Mouse (Mus musculus) ovary, postnatal 36 days (tissue): ENCODE measurements around the gene Gns.

Source experiments
- DNase-seq: peaks from one replicate; pipeline ENCODE4 v3.0.0; 2022; ENCODE audit warnings: low spot score, mixed read lengths

The Gns gene

GRCm38 (mm10) chr10:121365781-121366272, 937 bp downstream of the Gns start:
- no peak for DNase-seq

GRCm38 (mm10) chr10:121367271-121367670, 2.4 kb downstream of the Gns start:
- no peak for DNase-seq

DNA sequence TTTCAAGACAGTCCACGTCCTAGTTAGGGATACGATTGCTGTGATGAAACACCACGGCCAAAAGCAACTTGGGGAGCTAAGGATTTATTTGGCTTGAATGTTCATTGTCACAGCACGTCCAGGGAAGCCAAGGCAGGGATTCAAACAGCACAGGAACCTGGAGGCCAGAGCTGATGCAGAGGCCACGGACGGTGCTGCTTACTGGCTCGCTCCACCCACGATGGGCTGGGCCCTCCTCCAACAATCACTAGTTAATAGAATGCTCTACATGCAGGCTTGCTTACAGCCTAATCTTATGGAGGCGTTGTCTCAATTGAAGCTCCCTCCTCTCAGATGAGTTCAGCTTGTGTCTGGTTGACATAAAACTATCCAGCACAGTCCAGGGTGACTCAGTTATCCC, 2.9 kb downstream of the Gns start:
- no peak for DNase-seq

GRCm38 (mm10) chr10:121368783-121369465, 4.0 kb downstream of the Gns start:
- no peak for DNase-seq

GRCm38 (mm10) chr10:121370777-121371176, 5.9 kb downstream of the Gns start:
- peak; percentile 2 for DNase-seq

GRCm38 (mm10) chr10:121374013-121374412, 9.1 kb downstream of the Gns start:
- DNase-seq, result no peak

- DNase-seq, result no peak
Observed at GRCm38 (mm10) chr10:121374693-121375620, 10.1 kb downstream of the Gns start.

GRCm38 (mm10) chr10:121375649-121376493, 11.0 kb downstream of the Gns start:
- DNase-seq, result no peak

GRCm38 (mm10) chr10:121376530-121377271, 11.8 kb downstream of the Gns start:
- DNase-seq, result no peak

GRCm38 (mm10) chr10:121379387-121379786, 14.5 kb downstream of the Gns start:
- no peak for DNase-seq

- DNase-seq, result no peak
Observed at GRCm38 (mm10) chr10:121381280-121381679, 16.4 kb downstream of the Gns start.

GRCm38 (mm10) chr10:121384710-121385109, 19.8 kb downstream of the Gns start:
- no peak for DNase-seq

- no peak for DNase-seq
Observed at GRCm38 (mm10) chr10:121385695-121386094, 20.8 kb downstream of the Gns start.

GRCm38 (mm10) chr10:121386347-121386746, 21.5 kb downstream of the Gns start:
- no peak for DNase-seq

- DNase-seq, result no peak
Observed at GRCm38 (mm10) chr10:121390602-121391001, 25.7 kb downstream of the Gns start.

DNA sequence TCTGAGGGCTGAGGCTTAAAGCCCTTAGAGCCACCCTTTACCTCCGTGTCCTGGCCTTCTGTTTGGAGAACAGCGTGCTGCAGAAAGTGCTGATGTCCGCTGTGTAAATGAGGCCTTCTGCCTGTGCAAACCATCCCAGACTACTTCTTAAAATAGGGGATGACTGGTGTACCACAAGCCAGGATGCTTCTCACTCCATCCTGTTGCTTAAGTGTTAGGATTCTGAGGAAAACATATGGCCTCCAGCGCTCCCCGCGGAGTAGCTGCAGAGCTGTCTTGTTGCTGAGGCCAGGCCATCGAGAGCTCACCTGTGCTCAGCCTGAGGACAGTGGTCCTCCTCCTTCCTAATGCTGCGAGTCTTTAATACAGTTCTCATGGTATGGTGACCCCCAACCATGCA, 27.0 kb downstream of the Gns start:
- no peak for DNase-seq

GRCm38 (mm10) chr10:121394270-121394669, 29.4 kb downstream of the Gns start:
- no peak for DNase-seq

DNA sequence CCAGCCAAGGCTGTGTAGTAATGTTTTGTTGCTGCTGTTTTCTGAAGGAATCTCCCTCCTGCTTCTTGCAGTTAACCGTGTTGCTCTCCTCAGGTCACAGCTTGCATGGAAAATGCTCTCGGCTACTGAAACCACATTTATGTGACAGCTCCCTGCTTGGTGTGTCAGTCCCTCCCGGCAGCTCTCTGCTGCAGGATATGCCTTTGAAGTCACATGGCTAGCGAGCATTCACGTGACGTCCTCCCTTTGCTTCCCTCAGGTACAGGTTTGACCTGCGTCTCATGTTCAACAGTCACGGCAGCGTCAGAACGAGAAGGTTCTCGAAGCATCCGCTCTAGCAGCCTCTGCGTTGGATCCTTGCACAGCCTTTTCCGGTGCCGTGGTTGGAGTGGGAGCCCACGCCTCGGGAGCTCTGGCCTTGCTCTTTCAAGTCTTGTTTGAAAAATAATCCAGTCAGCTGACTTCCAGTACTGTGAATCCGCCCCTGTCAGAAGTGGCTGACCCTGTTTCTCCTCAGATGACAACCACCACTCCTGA, 30.0 kb downstream of the Gns start:
- DNase-seq, result no peak

- no peak for DNase-seq
Observed at GRCm38 (mm10) chr10:121395542-121396176, 30.8 kb downstream of the Gns start.

DNA sequence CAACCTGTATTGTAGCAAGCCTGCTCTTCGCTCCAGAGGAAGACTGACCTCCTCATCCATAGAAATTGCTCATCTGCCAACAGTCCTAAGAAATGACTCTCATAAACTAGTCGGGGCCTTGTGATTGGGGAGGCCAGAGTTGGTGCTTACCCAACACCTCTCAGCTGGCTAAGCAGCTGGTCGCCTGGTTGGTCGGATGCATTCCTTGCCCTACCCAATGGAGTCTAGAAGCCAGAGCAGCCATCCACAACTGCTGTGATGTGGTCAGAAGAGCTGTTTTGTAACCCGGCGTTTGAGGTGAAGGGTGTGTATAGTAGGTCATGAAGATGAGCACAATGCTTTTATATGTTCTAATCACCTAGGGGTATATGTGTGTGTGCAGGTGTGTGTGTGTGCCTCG, 33.7 kb downstream of the Gns start:
- DNase-seq, result no peak

GRCm38 (mm10) chr10:121401005-121401404, 36.1 kb downstream of the Gns start:
- no peak for DNase-seq
